Mouse (Mus musculus) naive thymus-derived CD4-positive, alpha-beta T cell, adult 5 months (primary cell): ENCODE results near the gene Rbm47. TPM values are rescaled to one million over a fixed set of nuclear protein-coding genes. Genes with fewer than 3 reads are reported as not detected.

Source experiments
- polyA plus RNA-seq: library from polyadenylated mRNA; unstranded; fragments of 100-300 nt; shearing (Covaris generic); gene quantifications from one replicate; pipeline ENCODE4 v1.2.1, GENCODE M21; 2017

Rbm47 gene
- 0.22 TPM for polyA plus RNA-seq

GRCm38 (mm10) chr5:66173018-66173417, at the start of gene Rbm47:
TSS of gene Rbm47 (minus strand) at chr5:66173118.

DNA sequence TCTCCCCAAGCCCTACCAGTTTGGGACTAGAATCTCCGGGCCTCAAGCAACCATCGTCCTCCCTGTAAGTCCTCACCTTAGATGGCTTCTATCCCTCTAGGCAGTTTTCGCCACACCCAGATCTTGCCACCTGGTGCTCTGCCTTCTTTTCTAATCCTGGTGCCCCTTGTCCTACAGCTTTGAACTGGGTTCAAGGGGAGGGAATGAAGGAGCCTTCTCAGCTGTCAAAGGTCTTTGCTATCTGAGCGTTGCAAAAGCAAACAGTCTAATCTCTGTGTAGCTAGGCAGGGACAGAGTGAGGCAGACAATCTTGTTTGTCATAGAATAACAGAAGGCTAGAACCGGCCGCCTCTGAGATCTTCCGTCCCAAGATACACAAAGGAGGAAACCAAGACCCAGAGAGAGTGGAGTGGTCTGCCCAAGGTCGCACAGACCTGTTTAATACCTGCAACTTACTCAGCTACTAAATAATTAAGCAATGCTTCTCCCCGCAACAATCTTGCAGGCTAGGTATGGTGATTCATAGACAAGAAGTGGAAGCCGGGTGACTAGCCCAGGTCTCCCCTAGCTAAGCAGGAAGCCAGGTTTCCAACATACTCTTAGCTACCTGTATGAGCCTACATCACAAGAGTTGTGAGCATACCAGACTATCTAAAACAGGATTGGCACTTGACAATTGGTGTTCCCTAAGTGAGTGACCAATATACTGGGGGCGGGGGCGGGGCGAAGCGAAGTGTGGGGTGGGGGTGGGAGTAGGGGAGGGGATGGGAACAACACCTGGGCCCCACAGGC, 168.6 kb downstream of the Rbm47 start, which contains the start of gene 9130230L23Rik:
Gene 9130230L23Rik, minus strand, starts transcription at position 152 of the 792 bp plus-strand sequence.

Other genes with a start within 250 kb of the Rbm47 start
- gene Chrna9, start 238.2 kb downstream of the Rbm47 start, polyA plus RNA-seq, result not detected
- gene 9130230L23Rik, start 168.8 kb downstream of the Rbm47 start, polyA plus RNA-seq, result 0.62 TPM
- gene Nsun7, start 86.8 kb upstream of the Rbm47 start, polyA plus RNA-seq, result not detected